Mouse (Mus musculus): ENCODE results near the gene Cox10. TPM values are rescaled to one million over a fixed set of nuclear protein-coding genes. Genes with fewer than 3 reads are reported as not detected.

Gene Cox10
- total and polyA plus RNA-seq, 2 experiments from 2014 or later: 20.9 to 33.0 TPM

GRCm38 (mm10) chr11:63990759-63991158, 88.5 kb downstream of the Cox10 start:
- no peak overlapping the region for H3K4me3 ChIP-seq (ENCODE audit: low read length)
- 80% methylated on average over 7 of the region's 7 CpGs for WGBS

GRCm38 (mm10) chr11:63990311-63990710, 89.0 kb downstream of the Cox10 start:
- Histone ChIP-seq H3K9ac (replicated peaks; ENCODE audit: low read length) (no peak overlapping the region), H3K4me2 (ENCODE audit: low read depth, low read length) (no peak overlapping the region), H3K4me1 (ENCODE audit: insufficient read depth, low read length) (no peaks in the 10 kb centered on the region), H3K27ac (no peak overlapping the region), H3K9me3 (ENCODE audit: low read length) (no peaks in the 10 kb centered on the region), H3K4me3 (ENCODE audit: low read length) (no peak overlapping the region), H3K27me3 (ENCODE audit: insufficient read depth, low read length) (no peaks in the 10 kb centered on the region), H3K36me3 (ENCODE audit: insufficient read depth, low read length) (no peaks in the 10 kb centered on the region; the same call in 1 of the 2 replicates)
- no peak for TF ChIP-seq CTCF (IDR thresholded peaks at IDR 0.05; ENCODE audit: low read depth)
- DNase-seq (ENCODE audit: low spot score) (no peak), ATAC-seq (no peak)
- WGBS: 82% methylated on average over 8 of the region's 8 CpGs

More at GRCm38 (mm10) chr11:63990759-63991158, 88.5 kb downstream of the Cox10 start:
- ATAC-seq (no peak), DNase-seq (ENCODE audit: low spot score) (no peak)
- Histone ChIP-seq H3K36me3 (ENCODE audit: insufficient read depth, low read length) (no peaks in the 10 kb centered on the region; the same call in 1 of the 2 replicates), H3K9ac (replicated peaks; ENCODE audit: low read length) (no peak overlapping the region), H3K27ac (no peak overlapping the region), H3K27me3 (ENCODE audit: insufficient read depth, low read length) (no peaks in the 10 kb centered on the region), H3K9me3 (ENCODE audit: low read length) (no peaks in the 10 kb centered on the region), H3K4me2 (ENCODE audit: low read depth, low read length) (no peak overlapping the region), H3K4me1 (ENCODE audit: insufficient read depth, low read length) (no peaks in the 10 kb centered on the region)
- TF ChIP-seq CTCF (IDR thresholded peaks at IDR 0.05; ENCODE audit: low read depth): no peak

- no peaks in the 10 kb centered on the region for H3K27me3 ChIP-seq (ENCODE audit: insufficient read depth, low read length)
- TF ChIP-seq CTCF (IDR thresholded peaks at IDR 0.05; ENCODE audit: low read depth): no peak
- no peak overlapping the region for H3K4me2 ChIP-seq (ENCODE audit: low read depth, low read length)
- no peak overlapping the region for H3K4me3 ChIP-seq (ENCODE audit: low read length)
- no peaks in the 10 kb centered on the region for H3K9me3 ChIP-seq (ENCODE audit: low read length)
- DNase-seq (ENCODE audit: low spot score): no peak
- no peak for ATAC-seq
- 60% methylated on average over 9 of the region's 9 CpGs for WGBS
- H3K27ac ChIP-seq: peak overlapping the region; percentile 15; the same call in 1 of the 2 replicates
- H3K9ac ChIP-seq (replicated peaks; ENCODE audit: low read length): no peak overlapping the region
- no peaks in the 10 kb centered on the region; the same call in 1 of the 2 replicates for H3K36me3 ChIP-seq (ENCODE audit: insufficient read depth, low read length)
- H3K4me1 ChIP-seq (ENCODE audit: insufficient read depth, low read length): no peaks in the 10 kb centered on the region
Measured at GRCm38 (mm10) chr11:63988991-63989860, 90.0 kb downstream of the Cox10 start.

- DNase-seq (ENCODE audit: low spot score) (no peak), ATAC-seq (no peak)
- Histone ChIP-seq H3K9me3 (ENCODE audit: low read length) (no peaks in the 10 kb centered on the region), H3K4me2 (ENCODE audit: low read depth, low read length) (no peak overlapping the region), H3K27ac (no peak overlapping the region), H3K4me3 (ENCODE audit: low read length) (no peak overlapping the region), H3K4me1 (ENCODE audit: insufficient read depth, low read length) (no peaks in the 10 kb centered on the region), H3K36me3 (ENCODE audit: insufficient read depth, low read length) (no peaks in the 10 kb centered on the region; the same call in 1 of the 2 replicates), H3K27me3 (ENCODE audit: insufficient read depth, low read length) (no peaks in the 10 kb centered on the region), H3K9ac (replicated peaks; ENCODE audit: low read length) (no peak overlapping the region)
- WGBS: 87% methylated on average over 3 of the region's 3 CpGs
- no peak for TF ChIP-seq CTCF (IDR thresholded peaks at IDR 0.05; ENCODE audit: low read depth)
Measured at GRCm38 (mm10) chr11:63988031-63988665, 91.1 kb downstream of the Cox10 start.

- Histone ChIP-seq H3K9ac (replicated peaks; ENCODE audit: low read length) (no peak overlapping the region), H3K27me3 (ENCODE audit: insufficient read depth, low read length) (no peaks in the 10 kb centered on the region), H3K9me3 (ENCODE audit: low read length) (no peaks in the 10 kb centered on the region), H3K4me1 (ENCODE audit: insufficient read depth, low read length) (no peaks in the 10 kb centered on the region), H3K36me3 (ENCODE audit: insufficient read depth, low read length) (no peaks in the 10 kb centered on the region), H3K4me2 (ENCODE audit: low read depth, low read length) (no peak overlapping the region), H3K4me3 (ENCODE audit: low read length) (no peak overlapping the region), H3K27ac (no peak overlapping the region)
- DNase-seq (ENCODE audit: low spot score) (no peak), ATAC-seq (no peak)
- 86% methylated on average over 4 of the region's 4 CpGs for WGBS
- TF ChIP-seq CTCF (IDR thresholded peaks at IDR 0.05; ENCODE audit: low read depth): no peak
Measured at GRCm38 (mm10) chr11:63986710-63987109, 92.6 kb downstream of the Cox10 start.

- H3K9me3 ChIP-seq (ENCODE audit: low read length): no peaks in the 10 kb centered on the region
- WGBS: 67% methylated on average over 6 of the region's 6 CpGs
- no peaks in the 10 kb centered on the region for H3K36me3 ChIP-seq (ENCODE audit: insufficient read depth, low read length)
- no peak for TF ChIP-seq CTCF (IDR thresholded peaks at IDR 0.05; ENCODE audit: low read depth)
- no peaks in the 10 kb centered on the region for H3K27me3 ChIP-seq (ENCODE audit: insufficient read depth, low read length)
- ATAC-seq (no peak), DNase-seq (ENCODE audit: low spot score) (no peak)
- no peak overlapping the region for H3K9ac ChIP-seq (replicated peaks; ENCODE audit: low read length)
- no peaks in the 10 kb centered on the region for H3K4me1 ChIP-seq (ENCODE audit: insufficient read depth, low read length)
- no peak overlapping the region for H3K27ac ChIP-seq
- H3K4me2 ChIP-seq (ENCODE audit: low read depth, low read length): no peak overlapping the region
- no peak overlapping the region for H3K4me3 ChIP-seq (ENCODE audit: low read length)
Measured at GRCm38 (mm10) chr11:63985481-63985880, 93.8 kb downstream of the Cox10 start.
